ENCODE assay signal across 9 mouse cellular contexts in the genomic region with DNA sequence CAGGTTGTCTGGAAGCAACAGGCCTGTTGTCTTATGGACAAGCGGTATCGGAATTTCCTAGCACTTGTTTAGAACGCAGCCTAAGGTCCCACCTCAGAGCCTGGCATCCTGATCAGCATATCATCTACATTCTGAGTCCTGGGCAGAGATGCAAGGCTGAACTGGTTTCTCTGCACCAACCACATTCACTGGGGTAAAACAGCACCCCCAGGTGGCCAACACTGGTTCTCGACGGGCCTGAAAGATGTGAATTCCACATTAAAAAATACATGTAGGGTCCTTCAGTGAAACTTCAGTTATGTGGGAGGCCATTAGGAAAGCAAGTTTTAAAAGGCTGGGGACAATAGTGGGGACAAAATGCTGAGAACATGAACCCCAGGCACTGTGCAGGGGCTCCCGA. TPM values are rescaled to one million over a fixed set of nuclear protein-coding genes. Genes with fewer than 3 reads are reported as not detected.
DNase-seq lines count a peak whose midpoint lies in the region; ATAC-seq and TF ChIP-seq lines count a peak whose summit lies in the region.
"Had no signal": no experiment of that assay in that cellular context is flagged by ENCODE, and none has a peak within 500 bp of the region (broad histone marks: within the 10 kb centered on the region; RNA-seq: fewer than 3 reads in every experiment).

No protein-coding gene starts in this region.

- WGBS in midbrain, embryonic 11.5 days, result 63% methylated on average over 6 of the region's 6 CpGs
- WGBS in midbrain, embryonic 16.5 days, result 60% methylated on average over 6 of the region's 6 CpGs

- no peak overlapping the region for H3K9ac ChIP-seq in midbrain, embryonic 11.5 days (ENCODE audit: low read length)
- no peak overlapping the region for H3K9ac ChIP-seq in midbrain, embryonic 16.5 days (ENCODE audit: low read depth, low read length)

- no peaks in the 10 kb centered on the region for H3K9me3 ChIP-seq in midbrain, embryonic 11.5 days (ENCODE audit: control insufficient read depth, low read length)
- H3K9me3 ChIP-seq in midbrain, embryonic 16.5 days (replicated peaks; ENCODE audit: control insufficient read depth, low read length, poor library complexity, severe bottlenecking), result no peaks in the 10 kb centered on the region

- no peaks in the 10 kb centered on the region for H3K27me3 ChIP-seq in midbrain, embryonic 11.5 days (ENCODE audit: control insufficient read depth, insufficient read depth, low read length)
- no peaks in the 10 kb centered on the region for H3K27me3 ChIP-seq in midbrain, embryonic 16.5 days (ENCODE audit: control insufficient read depth, insufficient read depth, low read depth, low read length)

- no peak for ATAC-seq in midbrain, embryonic 11.5 days (ENCODE audit: low FRiP score)
- ATAC-seq in midbrain, embryonic 16.5 days, result no peak

- no peaks in the 10 kb centered on the region for H3K36me3 ChIP-seq in midbrain, embryonic 11.5 days (ENCODE audit: control insufficient read depth, insufficient read depth, low read length)
- H3K36me3 ChIP-seq in midbrain, embryonic 16.5 days (ENCODE audit: control insufficient read depth, insufficient read depth, low read length), result no peaks in the 10 kb centered on the region

- H3K4me3 ChIP-seq in midbrain, embryonic 11.5 days (ENCODE audit: low read depth, low read length), result no peak overlapping the region
- no peak overlapping the region for H3K4me3 ChIP-seq in midbrain, embryonic 16.5 days (ENCODE audit: low read depth, low read length)
- no peak overlapping the region for H3K4me3 ChIP-seq in layer of hippocampus, adult 2 months
- H3K4me3 ChIP-seq: erythroblast, embryonic 14.5 days had no signal

- H3K4me2 ChIP-seq in midbrain, embryonic 11.5 days, result no peak overlapping the region
- H3K4me2 ChIP-seq in midbrain, embryonic 16.5 days (ENCODE audit: low read length), result no peak overlapping the region

- H3K27ac ChIP-seq in midbrain, embryonic 11.5 days (ENCODE audit: low read depth, low read length), result no peak overlapping the region
- H3K27ac ChIP-seq in midbrain, embryonic 16.5 days (ENCODE audit: low read length), result no peak overlapping the region
- H3K27ac ChIP-seq in layer of hippocampus, adult 2 months, result no peak overlapping the region
- H3K27ac ChIP-seq: macrophage had no signal

- peak; percentile 94 for DNase-seq in midbrain, embryonic 11.5 days (ENCODE audit: low spot score, missing footprints)
- peak; percentile 79 for DNase-seq in adrenal gland, postnatal 10 days
- peak; percentile 69 for DNase-seq in embryo, embryonic 11 days
- peak; percentile 69 to 81 for DNase-seq in layer of hippocampus, adult 2 months (ENCODE audit: low spot score in 2 of 2)
- DNase-seq in lung, postnatal 36 days, result peak; percentile 57
- peak; percentile 29 to 76 for DNase-seq in thymus, postnatal 10 days (ENCODE audit: low spot score in 2 of 2)

- TF ChIP-seq CTCF in layer of hippocampus, adult 2 months (conservative IDR thresholded peaks at IDR 0.05), result peak; percentile 89

- H3K4me1 ChIP-seq in midbrain, embryonic 11.5 days (ENCODE audit: control insufficient read depth, insufficient read depth, low read length), result peaks cover 28% of the 10 kb centered on the region
- peaks cover 32% of the 10 kb centered on the region for H3K4me1 ChIP-seq in midbrain, embryonic 16.5 days (ENCODE audit: control insufficient read depth, insufficient read depth, low read length)

RNA-seq across cellular contexts. Expression of a gene that starts 20.0 kb away (rescaled TPM):
- polyA plus RNA-seq in midbrain, embryonic 11.5 days (2014; fragmentation: Nextera tagmentation; extraction: Ambion mirVana), result 0.16 TPM in 1 of 2 replicates, not detected in the other
- polyA plus RNA-seq in midbrain, embryonic 16.5 days (2015; fragmentation: Nextera tagmentation; extraction: Ambion mirVana), result 0.07 TPM in 1 of 2 replicates, not detected in the other
- total RNA-seq in adrenal gland, postnatal 10 days (2021), result not detected
- not detected for total RNA-seq in layer of hippocampus, adult 2 months (2021)
- polyA plus RNA-seq: erythroblast, embryonic 14.5 days; macrophage had no signal
